Mouse (Mus musculus): ENCODE measurements around the gene Nprl2.

GRCm38 (mm10) chr9:107494238-107494637 lies 47.8 kb upstream of the Nprl2 start:
- TF ChIP-seq CTCF (IDR thresholded peaks at IDR 0.05) (no peak), POLR2A (IDR thresholded peaks at IDR 0.05; ENCODE audit: insufficient read depth, low read depth, low read length) (no peak)
